Mouse (Mus musculus) testis, adult 2 months (tissue): ENCODE results near the gene Ifi27.

Experiments used
- CTCF ChIP-seq: fragments of 200-500 bp; IDR thresholded peaks from 2 replicates; pipeline ENCODE4 v1.5.1; 2012; ENCODE audit warnings: low read depth, mild to moderate bottlenecking, inconsistent platforms, low read length, moderate library complexity; ENCODE audit not compliant: control insufficient read depth, insufficient read depth, insufficient replicate concordance
- POLR2A ChIP-seq: fragments of 200-500 bp; IDR thresholded peaks from 2 replicates; pipeline ENCODE4 v1.6.1; 2012; ENCODE audit warnings: low read depth, mild to moderate bottlenecking, inconsistent platforms, low read length, moderate library complexity; ENCODE audit not compliant: control insufficient read depth

DNA sequence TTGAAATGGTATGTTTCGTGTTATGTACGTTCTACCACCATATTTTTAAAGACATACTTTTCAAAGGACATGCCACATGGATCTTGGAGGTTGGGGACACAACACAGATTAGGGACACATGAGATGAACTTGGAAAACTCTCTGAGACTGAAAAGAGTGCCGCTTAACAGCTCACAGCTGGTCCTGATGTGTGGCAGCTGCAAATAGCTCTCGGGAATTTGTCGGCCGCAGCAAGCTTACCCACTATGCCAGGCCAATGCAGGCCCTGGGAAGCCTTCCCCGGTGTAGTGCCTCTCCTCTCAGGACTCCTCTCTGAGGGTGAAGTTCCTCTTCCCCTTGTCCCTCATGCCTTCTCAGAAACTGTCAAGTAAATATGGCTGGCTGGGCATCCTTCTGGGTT is 37.3 kb upstream of the Ifi27 start:
- TF ChIP-seq POLR2A (no peak), CTCF (no peak)
